Comparison of ENCODE assay signal across 11 mouse cellular contexts in the genomic region with DNA sequence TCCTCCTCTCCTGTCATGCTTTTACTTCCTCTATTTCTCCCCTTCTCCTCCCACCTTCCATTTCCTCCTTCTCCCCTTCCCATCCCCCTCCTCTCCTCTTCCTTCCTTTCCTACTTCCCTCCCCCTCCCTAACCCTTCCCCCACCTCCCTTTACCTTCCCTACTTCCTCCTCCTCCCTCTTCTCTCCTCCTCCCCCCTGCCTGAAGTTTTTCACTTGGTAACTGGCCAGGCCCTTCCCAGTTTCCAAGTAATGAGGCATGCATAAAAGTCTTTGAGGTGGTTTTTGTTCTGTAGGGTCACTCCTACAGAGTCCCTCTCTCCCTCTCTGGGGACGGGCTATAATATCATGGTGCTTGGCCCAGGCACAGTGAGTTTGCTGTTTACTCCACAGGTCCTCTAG. TPM values are rescaled to one million over a fixed set of nuclear protein-coding genes. Genes with fewer than 3 reads are reported as not detected.
DNase-seq lines count a peak whose midpoint lies in the region; ATAC-seq lines count a peak whose summit lies in the region.
"Had no signal": no experiment of that assay in that cellular context is flagged by ENCODE, and none has a peak within 500 bp of the region (broad histone marks: within the 10 kb centered on the region; RNA-seq: fewer than 3 reads in every experiment).

No protein-coding gene starts in this region.

- H3K4me3 ChIP-seq in liver, embryonic 16.5 days (ENCODE audit: low read depth, low read length) = no peak overlapping the region
- no peak overlapping the region for H3K4me3 ChIP-seq in intestine, embryonic 16.5 days (ENCODE audit: low read length)
- no peak overlapping the region for H3K4me3 ChIP-seq in limb, embryonic 13.5 days
- no peak overlapping the region for H3K4me3 ChIP-seq in stomach, embryonic 16.5 days (replicated peaks; ENCODE audit: low read length)
- H3K4me3 ChIP-seq in hindbrain, embryonic 13.5 days = no peak overlapping the region

- no peak for ATAC-seq in liver, embryonic 16.5 days (ENCODE audit: low read depth)
- ATAC-seq in intestine, embryonic 16.5 days = no peak
- ATAC-seq in limb, embryonic 13.5 days (ENCODE audit: low FRiP score, low read depth) = no peak
- ATAC-seq in stomach, embryonic 16.5 days (ENCODE audit: insufficient read depth, low FRiP score) = no peak
- ATAC-seq in hindbrain, embryonic 13.5 days (ENCODE audit: low FRiP score) = no peak

- 0 out of 2 replicates have a peak overlapping the region, but pooled peaks have one; percentile 10 for H3K27ac ChIP-seq in liver, embryonic 16.5 days (ENCODE audit: low read length)
- H3K27ac ChIP-seq in intestine, embryonic 16.5 days (ENCODE audit: low read length) = peak overlapping the region; percentile 55
- peak overlapping the region; percentile 61 for H3K27ac ChIP-seq in limb, embryonic 13.5 days
- peak overlapping the region; percentile 64; the same call in 1 of the 2 replicates for H3K27ac ChIP-seq in stomach, embryonic 16.5 days (ENCODE audit: low read length)
- no peak overlapping the region for H3K27ac ChIP-seq in hindbrain, embryonic 13.5 days

- DNase-seq in liver = no peak
- DNase-seq in spleen, postnatal 36 days (ENCODE audit: low spot score in 2 of 2) = no peak
- DNase-seq in B cell, adult 2 months = no peak
- DNase-seq: gastrocnemius, postnatal 14 days; midbrain, embryonic 14.5 days; thymus, postnatal 25 days had no signal

- 6% methylated on average over 1 of the region's 1 CpGs for WGBS in liver, embryonic 16.5 days (ENCODE audit: insufficient replicate concordance)
- 50% methylated on average over 1 of the region's 1 CpGs for WGBS in intestine, embryonic 16.5 days
- WGBS in limb, embryonic 13.5 days = 36% methylated on average over 1 of the region's 1 CpGs
- 70% methylated on average over 1 of the region's 1 CpGs for WGBS in stomach, embryonic 16.5 days
- 25% methylated on average over 1 of the region's 1 CpGs for WGBS in hindbrain, embryonic 13.5 days

- H3K36me3 ChIP-seq in liver, embryonic 16.5 days (ENCODE audit: control insufficient read depth, insufficient read depth) = no peaks in the 10 kb centered on the region
- H3K36me3 ChIP-seq in intestine, embryonic 16.5 days (ENCODE audit: control insufficient read depth, insufficient read depth, low read length) = no peaks in the 10 kb centered on the region
- H3K36me3 ChIP-seq in limb, embryonic 13.5 days = no peaks in the 10 kb centered on the region
- H3K36me3 ChIP-seq in stomach, embryonic 16.5 days (ENCODE audit: control insufficient read depth, insufficient read depth, low read length) = no peaks in the 10 kb centered on the region
- H3K36me3 ChIP-seq in hindbrain, embryonic 13.5 days = no peaks in the 10 kb centered on the region

- no peak overlapping the region for H3K4me2 ChIP-seq in liver, embryonic 16.5 days (ENCODE audit: low read depth, low read length)
- no peak overlapping the region for H3K4me2 ChIP-seq in intestine, embryonic 16.5 days (ENCODE audit: low read depth, low read length)
- no peak overlapping the region for H3K4me2 ChIP-seq in limb, embryonic 13.5 days (replicated peaks)
- H3K4me2 ChIP-seq in stomach, embryonic 16.5 days (ENCODE audit: low read depth, low read length) = no peak overlapping the region
- no peak overlapping the region for H3K4me2 ChIP-seq in hindbrain, embryonic 13.5 days

- H3K27me3 ChIP-seq in liver, embryonic 16.5 days (ENCODE audit: control insufficient read depth, insufficient read depth, low read depth, low read length) = no peaks in the 10 kb centered on the region
- no peaks in the 10 kb centered on the region for H3K27me3 ChIP-seq in intestine, embryonic 16.5 days (replicated peaks; ENCODE audit: control insufficient read depth, insufficient read depth, low read length)
- H3K27me3 ChIP-seq in limb, embryonic 13.5 days = no peaks in the 10 kb centered on the region
- H3K27me3 ChIP-seq in stomach, embryonic 16.5 days (ENCODE audit: control insufficient read depth, insufficient read depth, low read length) = no peaks in the 10 kb centered on the region
- H3K27me3 ChIP-seq in hindbrain, embryonic 13.5 days = no peaks in the 10 kb centered on the region

- no peaks in the 10 kb centered on the region for H3K9me3 ChIP-seq in liver, embryonic 16.5 days (replicated peaks; ENCODE audit: control insufficient read depth, low read length)
- no peaks in the 10 kb centered on the region for H3K9me3 ChIP-seq in intestine, embryonic 16.5 days (ENCODE audit: control insufficient read depth, low read length)
- H3K9me3 ChIP-seq in limb, embryonic 13.5 days = no peaks in the 10 kb centered on the region
- H3K9me3 ChIP-seq in stomach, embryonic 16.5 days (replicated peaks; ENCODE audit: control insufficient read depth, low read length) = 0 out of 2 replicates have a peak, but pooled peaks cover 3% of the 10 kb centered on the region
- no peaks in the 10 kb centered on the region for H3K9me3 ChIP-seq in hindbrain, embryonic 13.5 days

- no peak overlapping the region for H3K9ac ChIP-seq in liver, embryonic 16.5 days (ENCODE audit: low read depth, low read length)
- H3K9ac ChIP-seq in intestine, embryonic 16.5 days (ENCODE audit: low read depth, low read length) = no peak overlapping the region
- H3K9ac ChIP-seq in limb, embryonic 13.5 days = no peak overlapping the region
- H3K9ac ChIP-seq in stomach, embryonic 16.5 days (ENCODE audit: low read length) = no peak overlapping the region
- H3K9ac ChIP-seq in hindbrain, embryonic 13.5 days = no peak overlapping the region

- no peaks in the 10 kb centered on the region; the same call in none of the 2 replicates for H3K4me1 ChIP-seq in liver, embryonic 16.5 days (ENCODE audit: control insufficient read depth, low read depth, low read length)
- peaks cover 37% of the 10 kb centered on the region for H3K4me1 ChIP-seq in intestine, embryonic 16.5 days (ENCODE audit: control insufficient read depth, insufficient read depth, low read length)
- H3K4me1 ChIP-seq in limb, embryonic 13.5 days = peaks cover 36% of the 10 kb centered on the region
- peaks cover 27% of the 10 kb centered on the region for H3K4me1 ChIP-seq in stomach, embryonic 16.5 days (ENCODE audit: control insufficient read depth, insufficient read depth, low read length)
- H3K4me1 ChIP-seq in hindbrain, embryonic 13.5 days (replicated peaks) = peaks cover 17% of the 10 kb centered on the region; the same call in 1 of the 2 replicates

RNA-seq across cellular contexts. Expression of a gene that starts 13.2 kb away (rescaled TPM):
- 0.36 and 0.65 TPM in 2 replicates for polyA plus RNA-seq in liver, embryonic 16.5 days (2015; fragmentation: Nextera tagmentation; extraction: Ambion mirVana)
- 9.7 and 10.8 TPM in 2 replicates for polyA plus RNA-seq in intestine, embryonic 16.5 days (2015; fragmentation: Nextera tagmentation; extraction: Ambion mirVana)
- 0.61 and 0.87 TPM in 2 replicates for polyA plus RNA-seq in limb, embryonic 13.5 days (2015; fragmentation: Nextera tagmentation; extraction: Ambion mirVana)
- 10.0 and 10.1 TPM in 2 replicates for polyA plus RNA-seq in stomach, embryonic 16.5 days (2015; fragmentation: Nextera tagmentation; extraction: Ambion mirVana)
- polyA plus RNA-seq in hindbrain, embryonic 13.5 days (2015; fragmentation: Nextera tagmentation; extraction: Ambion mirVana) = 1.3 and 1.7 TPM in 2 replicates

RNA-seq across cellular contexts. Expression of a gene that starts 25.0 kb away (rescaled TPM):
- polyA plus RNA-seq in liver, embryonic 16.5 days (2015; fragmentation: Nextera tagmentation; extraction: Ambion mirVana) = 0.78 and 0.83 TPM in 2 replicates
- polyA plus RNA-seq in intestine, embryonic 16.5 days (2015; fragmentation: Nextera tagmentation; extraction: Ambion mirVana) = 7.9 and 8.0 TPM in 2 replicates
- polyA plus RNA-seq in limb, embryonic 13.5 days (2015; fragmentation: Nextera tagmentation; extraction: Ambion mirVana) = 20.9 and 22.1 TPM in 2 replicates
- polyA plus RNA-seq in stomach, embryonic 16.5 days (2015; fragmentation: Nextera tagmentation; extraction: Ambion mirVana) = 18.3 and 18.5 TPM in 2 replicates
- 1.4 and 1.9 TPM in 2 replicates for polyA plus RNA-seq in hindbrain, embryonic 13.5 days (2015; fragmentation: Nextera tagmentation; extraction: Ambion mirVana)

RNA-seq across cellular contexts. Expression of a gene that starts 50.4 kb away (rescaled TPM):
- 33.7 and 34.1 TPM in 2 replicates for polyA plus RNA-seq in liver, embryonic 16.5 days (2015; fragmentation: Nextera tagmentation; extraction: Ambion mirVana)
- 67.9 and 74.7 TPM in 2 replicates for polyA plus RNA-seq in intestine, embryonic 16.5 days (2015; fragmentation: Nextera tagmentation; extraction: Ambion mirVana)
- polyA plus RNA-seq in limb, embryonic 13.5 days (2015; fragmentation: Nextera tagmentation; extraction: Ambion mirVana) = 112 and 115 TPM in 2 replicates
- polyA plus RNA-seq in stomach, embryonic 16.5 days (2015; fragmentation: Nextera tagmentation; extraction: Ambion mirVana) = 75.8 and 84.7 TPM in 2 replicates
- polyA plus RNA-seq in hindbrain, embryonic 13.5 days (2015; fragmentation: Nextera tagmentation; extraction: Ambion mirVana) = 90.8 and 99.3 TPM in 2 replicates
